Mouse (Mus musculus) retina, adult 2 months (tissue): Measurements from ENCODE around the gene 1810009A15Rik.
A peak's percentile ranks its signal among the peaks of the same experiment; 100 is the strongest.
"Not testable (repeated sequence)": the region's sequence is repeated elsewhere in the genome, so short reads cannot be mapped to it uniquely, and the experiment has no call there.

ENCODE experiments used
- DNase-seq: peaks from one replicate; pipeline ENCODE4 v3.0.0-alpha.2; 2012; ENCODE audit warnings: low read depth, low spot score

The 1810009A15Rik gene

GRCm38 (mm10) chr19:8888511-8889385 is at the start of gene 1810009A15Rik, which contains the start of gene Gm49416:
1810009A15Rik (plus strand) TSS chr19:8888853.
Gm49416 (plus strand) TSS chr19:8888926.
- DNase-seq = peak; percentile 86

GRCm38 (mm10) chr19:8839103-8839907 is 49.3 kb upstream of the 1810009A15Rik start, which contains the start of gene Gng3:
Gng3 (minus strand) TSS chr19:8839194.
- peak; percentile 41 for DNase-seq

GRCm38 (mm10) chr19:8839908-8840791 is 48.5 kb upstream of the 1810009A15Rik start:
- DNase-seq = no peak

GRCm38 (mm10) chr19:8841012-8841411 is 47.6 kb upstream of the 1810009A15Rik start:
- no peak for DNase-seq

GRCm38 (mm10) chr19:8842961-8843360 is 45.7 kb upstream of the 1810009A15Rik start:
- no peak for DNase-seq

GRCm38 (mm10) chr19:8844371-8845129 is 44.1 kb upstream of the 1810009A15Rik start:
- peak; percentile 60 for DNase-seq

- DNase-seq = no peak
Measured at GRCm38 (mm10) chr19:8848356-8848755, 40.3 kb upstream of the 1810009A15Rik start.

- peak; percentile 36 for DNase-seq
Measured at GRCm38 (mm10) chr19:8850402-8850901, 38.2 kb upstream of the 1810009A15Rik start, which contains the start of gene Lrrn4cl. Lrrn4cl (plus strand) TSS chr19:8850768.

- no peak for DNase-seq
Measured at GRCm38 (mm10) chr19:8851639-8852038, 37.0 kb upstream of the 1810009A15Rik start.

- DNase-seq = no peak
Measured at GRCm38 (mm10) chr19:8852236-8852928, 36.3 kb upstream of the 1810009A15Rik start.

- no peak for DNase-seq
Measured at GRCm38 (mm10) chr19:8853117-8853516, 35.5 kb upstream of the 1810009A15Rik start.

- DNase-seq = no peak
Measured at GRCm38 (mm10) chr19:8857689-8858088, 31.0 kb upstream of the 1810009A15Rik start.

GRCm38 (mm10) chr19:8859018-8859417 is 29.6 kb upstream of the 1810009A15Rik start:
- no peak for DNase-seq

GRCm38 (mm10) chr19:8864265-8864664 is 24.4 kb upstream of the 1810009A15Rik start:
- DNase-seq = no peak

- DNase-seq = not testable (repeated sequence)
Measured at GRCm38 (mm10) chr19:8870381-8870780, 18.3 kb upstream of the 1810009A15Rik start.

GRCm38 (mm10) chr19:8870838-8871237 is 17.8 kb upstream of the 1810009A15Rik start:
- DNase-seq = no peak

GRCm38 (mm10) chr19:8871267-8872186 is 17.1 kb upstream of the 1810009A15Rik start, which contains the start of gene Ubxn1:
Ubxn1 (plus strand) TSS chr19:8871496.
- DNase-seq = peak; percentile 87

GRCm38 (mm10) chr19:8872266-8872840 is 16.3 kb upstream of the 1810009A15Rik start:
- DNase-seq = no peak
